Mouse (Mus musculus): Measurements from ENCODE around the gene Csrnp3. TPM values are rescaled to one million over a fixed set of nuclear protein-coding genes. Genes with fewer than 3 reads are reported as not detected.
"Not testable (repeated sequence)": the region's sequence is repeated elsewhere in the genome, so short reads cannot be mapped to it uniquely, and the experiment has no call there.

Gene Csrnp3
- polyA plus RNA-seq, 1 experiment from 2014 or later = 0.64 TPM

DNA sequence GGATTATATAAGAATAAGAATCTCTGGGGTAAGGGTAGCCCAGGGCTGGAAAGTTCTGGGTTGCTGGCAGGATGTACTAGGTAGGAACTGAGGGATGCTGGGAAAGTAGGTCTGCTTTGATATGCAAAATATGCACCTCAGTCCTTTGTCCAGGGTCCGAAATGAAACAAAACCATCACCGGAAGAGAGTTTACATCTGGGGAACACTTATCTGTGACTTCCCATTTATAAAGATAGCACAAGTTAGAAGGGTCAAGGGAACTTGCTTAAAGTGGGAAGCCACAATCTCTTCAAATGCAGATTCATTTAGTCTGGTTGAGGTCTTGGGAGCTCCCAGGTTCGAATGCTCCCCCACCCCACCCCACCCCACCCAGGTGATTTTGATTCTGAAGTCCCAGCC lies 4.0 kb upstream of the Csrnp3 start:
- Histone ChIP-seq H3K4me3 (no peak overlapping the region), H3K36me3 (no peaks in the 10 kb centered on the region), H3K4me1 (replicated peaks) (peaks cover 7% of the 10 kb centered on the region), H3K27ac (no peak overlapping the region), H3K9me3 (replicated peaks) (no peaks in the 10 kb centered on the region), H3K9ac (no peak overlapping the region), H3K27me3 (no peaks in the 10 kb centered on the region; the same call in 1 of the 2 replicates), H3K4me2 (no peak overlapping the region)
- 44% methylated on average over 3 of the region's 3 CpGs for WGBS
- no peak for ATAC-seq (replicated peaks; ENCODE audit: insufficient number of reproducible peaks, insufficient read depth, low FRiP score, low read depth)

DNA sequence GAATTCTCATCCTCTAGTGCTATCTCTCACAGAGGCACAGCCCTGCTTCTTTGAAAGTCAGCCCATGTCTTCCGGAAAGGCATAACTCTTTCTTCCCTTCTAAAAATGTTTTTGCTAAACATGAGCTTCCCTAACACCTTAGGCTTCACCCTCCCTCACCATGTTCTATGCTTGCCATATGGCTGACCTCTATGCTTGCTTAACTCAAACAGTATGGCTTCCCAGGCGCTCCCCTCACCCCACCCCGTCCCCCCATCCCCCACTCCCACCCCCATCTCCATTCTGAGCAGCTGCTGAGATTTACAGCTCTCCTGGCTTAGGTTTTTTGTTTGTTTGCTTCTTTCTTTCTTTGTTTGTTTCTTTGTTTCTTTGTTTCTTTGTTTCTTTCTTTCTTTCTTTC lies 3.2 kb upstream of the Csrnp3 start:
- Histone ChIP-seq H3K9ac (no peak overlapping the region), H3K36me3 (no peaks in the 10 kb centered on the region), H3K27ac (no peak overlapping the region), H3K4me2 (no peak overlapping the region), H3K27me3 (no peaks in the 10 kb centered on the region; the same call in 1 of the 2 replicates), H3K9me3 (replicated peaks) (no peaks in the 10 kb centered on the region), H3K4me3 (no peak overlapping the region), H3K4me1 (replicated peaks) (peaks cover 7% of the 10 kb centered on the region)
- ATAC-seq (replicated peaks; ENCODE audit: insufficient number of reproducible peaks, insufficient read depth, low FRiP score, low read depth) = no peak
- 33% methylated on average over 3 of the region's 3 CpGs for WGBS

DNA sequence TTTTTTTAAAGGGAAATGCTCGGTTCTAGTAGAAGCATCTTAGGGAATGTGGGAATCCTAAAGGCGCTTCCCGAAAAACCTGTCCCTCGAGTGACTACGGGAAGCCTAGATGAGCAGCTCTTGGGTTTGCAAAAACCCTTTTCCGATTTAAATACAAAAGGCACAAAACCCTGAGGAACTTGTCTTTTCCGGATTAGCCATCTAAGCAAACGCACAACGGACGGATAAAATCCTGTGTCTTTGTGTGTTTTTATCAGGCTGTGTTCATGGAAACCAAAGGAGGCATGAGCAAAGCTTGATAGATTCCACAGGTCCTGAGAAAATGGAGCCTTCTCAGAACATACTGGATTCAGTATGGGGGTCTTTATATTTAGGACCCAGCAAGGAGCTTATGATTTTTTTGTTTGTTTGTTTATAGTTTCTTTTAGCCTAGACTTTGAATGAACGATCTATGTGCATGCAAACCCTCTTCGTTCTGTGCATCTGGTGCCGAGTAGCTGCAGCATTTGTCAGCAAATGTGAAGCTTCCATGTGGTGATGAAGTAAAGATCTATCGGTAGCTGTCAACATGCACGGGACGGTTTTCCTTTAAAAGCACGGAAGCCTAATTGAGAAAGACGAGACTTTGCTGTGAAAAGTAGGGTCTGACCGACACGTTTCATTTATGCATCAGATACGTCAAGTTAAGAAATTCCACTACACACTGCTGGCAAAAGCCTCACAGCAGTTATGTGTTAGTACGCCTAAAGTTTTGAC lies 611 bp downstream of the Csrnp3 start:
- H3K27ac ChIP-seq = no peak overlapping the region
- ATAC-seq (replicated peaks; ENCODE audit: insufficient number of reproducible peaks, insufficient read depth, low FRiP score, low read depth) = no peak
- peak overlapping the region; percentile 48 for H3K4me3 ChIP-seq
- H3K9ac ChIP-seq = peak overlapping the region; percentile 33
- H3K9me3 ChIP-seq (replicated peaks) = no peaks in the 10 kb centered on the region
- H3K4me1 ChIP-seq (replicated peaks) = peaks cover 7% of the 10 kb centered on the region
- H3K4me2 ChIP-seq = peak overlapping the region; percentile 81
- WGBS = 2% methylated on average over 22 of the region's 22 CpGs
- no peaks in the 10 kb centered on the region for H3K36me3 ChIP-seq
- H3K27me3 ChIP-seq = no peaks in the 10 kb centered on the region; the same call in 1 of the 2 replicates

DNA sequence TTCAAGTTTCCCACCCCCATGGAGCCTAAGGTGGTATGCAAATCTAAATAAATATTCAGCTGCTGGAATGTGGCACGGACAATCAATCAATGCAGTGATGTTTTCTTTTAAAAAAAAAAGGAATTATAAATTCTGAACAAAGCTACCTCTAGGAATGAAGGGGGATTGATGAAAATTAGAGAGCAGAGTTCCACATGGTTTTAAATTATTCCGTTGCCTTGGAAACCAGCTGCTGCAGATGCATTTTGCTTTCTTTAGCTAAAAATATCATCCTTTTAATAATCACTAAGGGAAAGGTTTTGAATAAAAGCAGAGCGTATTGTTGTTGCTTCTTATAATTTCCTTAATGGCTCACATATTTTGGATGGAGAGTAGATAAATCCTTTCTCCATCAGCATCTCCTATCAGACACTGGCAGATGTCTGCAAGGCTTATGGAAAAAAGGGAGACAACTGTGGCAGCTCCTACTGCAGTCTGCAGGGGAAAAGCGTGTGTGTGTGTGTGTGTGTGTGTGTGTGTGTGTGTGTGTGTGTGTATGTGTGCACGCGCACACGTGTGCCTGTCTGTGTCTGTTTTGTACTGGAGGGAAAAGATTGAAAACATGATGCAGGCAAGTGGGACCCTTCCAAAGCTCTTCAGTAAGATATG lies 2.0 kb downstream of the Csrnp3 start:
- no peak for ATAC-seq (replicated peaks; ENCODE audit: insufficient number of reproducible peaks, insufficient read depth, low FRiP score, low read depth)
- Histone ChIP-seq H3K4me1 (replicated peaks) (peaks cover 7% of the 10 kb centered on the region), H3K9me3 (replicated peaks) (no peaks in the 10 kb centered on the region), H3K9ac (no peak overlapping the region), H3K4me2 (no peak overlapping the region), H3K27me3 (no peaks in the 10 kb centered on the region; the same call in 1 of the 2 replicates), H3K36me3 (no peaks in the 10 kb centered on the region), H3K27ac (no peak overlapping the region), H3K4me3 (no peak overlapping the region)
- WGBS = 49% methylated on average over 7 of the region's 7 CpGs

GRCm38 (mm10) chr2:65848706-65849105 lies 3.1 kb downstream of the Csrnp3 start:
- Histone ChIP-seq H3K9me3 (replicated peaks) (no peaks in the 10 kb centered on the region), H3K4me2 (no peak overlapping the region), H3K27ac (no peak overlapping the region), H3K36me3 (no peaks in the 10 kb centered on the region), H3K4me1 (replicated peaks) (peaks cover 7% of the 10 kb centered on the region), H3K9ac (no peak overlapping the region), H3K4me3 (no peak overlapping the region), H3K27me3 (no peaks in the 10 kb centered on the region; the same call in 1 of the 2 replicates)
- WGBS = 45% methylated on average over 8 of the region's 8 CpGs
- no peak for ATAC-seq (replicated peaks; ENCODE audit: insufficient number of reproducible peaks, insufficient read depth, low FRiP score, low read depth)

DNA sequence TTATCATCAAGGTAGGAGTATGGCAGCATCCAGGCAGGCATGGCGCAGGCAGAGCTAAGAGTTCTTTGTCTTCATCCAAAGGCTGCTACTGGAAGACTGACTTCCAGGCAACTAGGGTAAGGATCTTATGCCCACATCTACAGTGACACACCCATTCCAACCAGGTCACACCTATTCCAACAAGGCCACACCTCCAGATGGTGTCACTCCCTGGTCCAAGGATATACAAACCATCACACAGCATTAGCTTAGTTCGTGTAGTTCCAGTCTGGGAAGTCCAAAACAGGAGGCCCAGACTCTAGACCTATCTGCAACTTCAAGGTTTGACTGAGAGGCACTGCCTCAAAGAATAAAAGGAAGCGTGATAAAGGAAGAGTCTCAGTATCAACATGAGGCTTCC lies 4.7 kb downstream of the Csrnp3 start:
- not testable (repeated sequence) for H3K4me1 ChIP-seq (replicated peaks); H3K27me3 ChIP-seq; H3K9ac ChIP-seq; H3K4me3 ChIP-seq; H3K9me3 ChIP-seq (replicated peaks); H3K4me2 ChIP-seq; H3K36me3 ChIP-seq; ATAC-seq (replicated peaks; ENCODE audit: insufficient number of reproducible peaks, insufficient read depth, low FRiP score, low read depth); H3K27ac ChIP-seq
- 83% methylated on average over 3 of the region's 3 CpGs for WGBS

- no peak overlapping the region for H3K4me2 ChIP-seq
- H3K9ac ChIP-seq = no peak overlapping the region
- WGBS = 85% methylated on average over 5 of the region's 5 CpGs
- no peaks in the 10 kb centered on the region for H3K9me3 ChIP-seq (replicated peaks)
- H3K36me3 ChIP-seq = no peaks in the 10 kb centered on the region
- H3K4me1 ChIP-seq (replicated peaks) = no peaks in the 10 kb centered on the region
- no peak overlapping the region for H3K4me3 ChIP-seq
- H3K27ac ChIP-seq = no peak overlapping the region
- ATAC-seq (replicated peaks; ENCODE audit: insufficient number of reproducible peaks, insufficient read depth, low FRiP score, low read depth) = no peak
- no peaks in the 10 kb centered on the region for H3K27me3 ChIP-seq
These were observed 11.2 kb downstream of the Csrnp3 start for GRCm38 (mm10) chr2:65856791-65857190.

GRCm38 (mm10) chr2:65859767-65860727 lies 14.5 kb downstream of the Csrnp3 start:
- Histone ChIP-seq H3K27ac (no peak overlapping the region), H3K36me3 (no peaks in the 10 kb centered on the region), H3K4me3 (no peak overlapping the region), H3K9me3 (replicated peaks) (no peaks in the 10 kb centered on the region), H3K27me3 (no peaks in the 10 kb centered on the region), H3K9ac (no peak overlapping the region), H3K4me1 (replicated peaks) (no peaks in the 10 kb centered on the region), H3K4me2 (peak overlapping the region; percentile 22)
- ATAC-seq (replicated peaks; ENCODE audit: insufficient number of reproducible peaks, insufficient read depth, low FRiP score, low read depth) = no peak
- 61% methylated on average over 18 of the region's 18 CpGs for WGBS

DNA sequence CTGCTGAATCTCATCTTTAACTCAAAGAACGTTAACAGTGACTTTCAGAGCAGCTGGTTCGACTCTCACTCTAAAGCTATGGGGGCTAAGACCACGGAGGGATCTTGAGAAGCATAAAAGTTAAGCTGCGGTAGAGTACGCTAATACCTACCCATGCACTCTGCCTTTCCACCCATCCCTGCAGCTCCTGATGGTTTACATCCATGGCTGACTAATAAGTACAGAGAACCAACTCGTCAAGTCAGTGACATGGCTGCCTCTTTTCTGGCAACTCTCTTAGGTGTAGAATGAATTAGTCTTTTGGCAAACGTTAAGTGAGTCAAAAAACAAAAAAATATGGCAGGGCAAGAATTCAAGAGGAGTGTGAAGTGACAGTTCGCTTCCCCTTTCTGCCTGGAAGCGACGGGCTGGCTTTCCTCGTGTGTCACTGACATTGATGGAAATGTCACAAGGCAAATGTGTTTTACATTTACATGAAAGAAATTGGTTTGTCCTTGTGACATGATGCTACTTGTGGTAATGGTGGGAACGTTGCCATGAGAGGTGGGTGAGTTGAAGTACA lies 19.3 kb downstream of the Csrnp3 start:
- Histone ChIP-seq H3K9me3 (replicated peaks) (no peaks in the 10 kb centered on the region), H3K4me3 (no peak overlapping the region), H3K36me3 (no peaks in the 10 kb centered on the region), H3K4me1 (replicated peaks) (no peaks in the 10 kb centered on the region), H3K4me2 (no peak overlapping the region), H3K9ac (no peak overlapping the region), H3K27ac (no peak overlapping the region), H3K27me3 (no peaks in the 10 kb centered on the region)
- WGBS = 77% methylated on average over 12 of the region's 12 CpGs
- ATAC-seq (replicated peaks; ENCODE audit: insufficient number of reproducible peaks, insufficient read depth, low FRiP score, low read depth) = no peak

- WGBS = 61% methylated on average over 12 of the region's 12 CpGs
- Histone ChIP-seq H3K27me3 (no peaks in the 10 kb centered on the region), H3K9me3 (replicated peaks) (no peaks in the 10 kb centered on the region), H3K4me2 (no peak overlapping the region), H3K9ac (no peak overlapping the region), H3K4me3 (no peak overlapping the region), H3K36me3 (no peaks in the 10 kb centered on the region), H3K27ac (no peak overlapping the region), H3K4me1 (replicated peaks) (no peaks in the 10 kb centered on the region)
- ATAC-seq (replicated peaks; ENCODE audit: insufficient number of reproducible peaks, insufficient read depth, low FRiP score, low read depth) = no peak
These were observed 25.5 kb downstream of the Csrnp3 start for GRCm38 (mm10) chr2:65870919-65871582.

Data from heart, embryonic 15.5 days (tissue).